7 mouse cellular contexts compared by ENCODE assay signal in genomic region chr13:104089387-104089786, GRCm38 (mm10). TPM values are rescaled to one million over a fixed set of nuclear protein-coding genes. Genes with fewer than 3 reads are reported as not detected.
DNase-seq lines count a peak whose midpoint lies in the region; ATAC-seq lines count a peak whose summit lies in the region.

No protein-coding gene starts in this region.

- ATAC-seq in megakaryocyte progenitor cell, adult 5-6 weeks (replicated peaks; ENCODE audit: poor library complexity) = peak; percentile 98

- peak; percentile 70 for DNase-seq in 416B (ENCODE audit: low read depth)
- peak; percentile 71 for DNase-seq in CD4-positive, CD25-positive, alpha-beta regulatory T cell, adult 2 months (ENCODE audit: low read depth, low spot score)
- peak; percentile 19 for DNase-seq in cerebellum, adult 11 months
- peak; percentile 43 for DNase-seq in forelimb bud, embryonic 11.5 days (ENCODE audit: low read depth, low spot score)
- peak; percentile 54 for DNase-seq in kidney, postnatal 14 days
- DNase-seq in spleen, postnatal 36 days (ENCODE audit: low spot score in 2 of 2) = peak; percentile 19

RNA-seq across cellular contexts. Expression of gene Nln, which starts 20.0 kb away (rescaled TPM):
- 33.0 and 38.0 TPM in 2 replicates for total RNA-seq in megakaryocyte progenitor cell, adult 5-6 weeks (2015)
- 39.1 and 46.9 TPM in 2 replicates for total RNA-seq in megakaryocyte progenitor cell, adult 5-6 weeks (2017)

RNA-seq across cellular contexts. Expression of gene Sgtb, which starts 20.2 kb away (rescaled TPM):
- total RNA-seq in megakaryocyte progenitor cell, adult 5-6 weeks (2015) = not detected in 2 replicates
- 0.34 TPM in 1 of 2 replicates, not detected in the other for total RNA-seq in megakaryocyte progenitor cell, adult 5-6 weeks (2017)

Comparison
In these comparisons a context has a peak if more than half of its experiments do, and no peak if none do; other contexts are left out.
1. Peak in every context shown above with its lines: DNase-seq and ATAC-seq.
2. DNase-seq: peak in every context shown above with its lines; median percentile 71 in CD4-positive, CD25-positive, alpha-beta regulatory T cell, adult 2 months; 70 in 416B; 54 in kidney, postnatal 14 days; 43 in forelimb bud, embryonic 11.5 days; 19 in cerebellum, adult 11 months; 19 in spleen, postnatal 36 days.